Comparison of ENCODE assay signal across 10 mouse cellular contexts in genomic region chr6:125600669-125601068, GRCm38 (mm10).
"Had no signal": no experiment of that assay in that cellular context is flagged by ENCODE, and none has a peak within 500 bp of the region (broad histone marks: within the 10 kb centered on the region; RNA-seq: fewer than 3 reads in every experiment).

No protein-coding gene starts in this region.

- H3K36me3 ChIP-seq: limb, embryonic 12.5 days; liver, embryonic 12.5 days; liver, embryonic 15.5 days; lung, embryonic 15.5 days; midbrain, embryonic 10.5 days; neural tube, embryonic 13.5 days had no signal

- ATAC-seq: liver, embryonic 12.5 days had no signal

- H3K4me2 ChIP-seq: limb, embryonic 12.5 days; liver, embryonic 12.5 days; liver, embryonic 15.5 days; lung, embryonic 15.5 days; neural tube, embryonic 13.5 days had no signal

- H3K27ac ChIP-seq: kidney, postnatal 0 days; layer of hippocampus, adult 2 months; left cerebral cortex, adult 2 months; limb, embryonic 12.5 days; liver, embryonic 12.5 days; liver, embryonic 15.5 days; lung, embryonic 15.5 days; midbrain, embryonic 10.5 days; neural tube, embryonic 13.5 days had no signal

- H3K27me3 ChIP-seq: megakaryocyte, embryonic 14.5 days had no signal

- H3K9ac ChIP-seq: limb, embryonic 12.5 days; liver, embryonic 12.5 days; liver, embryonic 15.5 days; lung, embryonic 15.5 days; neural tube, embryonic 13.5 days had no signal

- H3K9me3 ChIP-seq: limb, embryonic 12.5 days; liver, embryonic 12.5 days; liver, embryonic 15.5 days; lung, embryonic 15.5 days; megakaryocyte, embryonic 14.5 days; midbrain, embryonic 10.5 days; neural tube, embryonic 13.5 days had no signal

- H3K4me3 ChIP-seq: layer of hippocampus, adult 2 months; left cerebral cortex, adult 2 months; limb, embryonic 12.5 days; liver, embryonic 12.5 days; liver, embryonic 15.5 days; lung, embryonic 15.5 days; midbrain, embryonic 10.5 days; neural tube, embryonic 13.5 days had no signal
